Mouse (Mus musculus) forebrain, embryonic 15.5 days (tissue): ENCODE data around the gene Stard3nl. TPM values are rescaled to one million over a fixed set of nuclear protein-coding genes. Genes with fewer than 3 reads are reported as not detected.
"Not testable (repeated sequence)": the region's sequence is repeated elsewhere in the genome, so short reads cannot be mapped to it uniquely, and the experiment has no call there.

ENCODE experiments used
- ATAC-seq: fragments of 200-750 bp; cut with Nextera tagmentation; replicated peaks from 2 replicates; pipeline ENCODE4 v1.8.0; 2017; ENCODE audit warnings: mild to moderate bottlenecking, moderate TSS enrichment, moderate library complexity
- H3K27ac ChIP-seq: fragments of 300-500 bp; sonication (generic); replicated peaks from 2 replicates; pipeline ENCODE4 v1.5.1; 2015; ENCODE audit warnings: mild to moderate bottlenecking, inconsistent platforms
- H3K27me3 ChIP-seq: fragments of 300-500 bp; sonication (generic); 2 replicates; pipeline ENCODE4 v1.6.1; 2015; ENCODE audit warnings: inconsistent platforms
- H3K36me3 ChIP-seq: fragments of 300-500 bp; sonication (generic); 2 replicates; pipeline ENCODE4 v1.6.1; 2015; ENCODE audit warnings: mild to moderate bottlenecking, inconsistent platforms
- H3K4me1 ChIP-seq: fragments of 300-500 bp; sonication (generic); 2 replicates; pipeline ENCODE4 v1.6.1; 2015; ENCODE audit warnings: inconsistent platforms
- H3K4me2 ChIP-seq: fragments of 300-500 bp; sonication (generic); replicated peaks from 2 replicates; pipeline ENCODE4 v1.6.1; 2015; ENCODE audit warnings: mild to moderate bottlenecking, inconsistent platforms
- H3K4me3 ChIP-seq: fragments of 300-500 bp; sonication (generic); 2 replicates; pipeline ENCODE4 v1.5.1; 2015; ENCODE audit warnings: mild to moderate bottlenecking, inconsistent platforms
- H3K9ac ChIP-seq: fragments of 300-500 bp; sonication (generic); replicated peaks from 2 replicates; pipeline ENCODE4 v1.6.1; 2015; ENCODE audit warnings: mild to moderate bottlenecking, inconsistent platforms
- H3K9me3 ChIP-seq: fragments of 300-500 bp; sonication (generic); 2 replicates; pipeline ENCODE4 v1.6.1; 2016; ENCODE audit warnings: inconsistent platforms
- WGBS: fragments of 180-500 bp; shearing (Covaris S2); methylation state at CpG from one replicate; pipeline ENCODE4 v1.1.7; 2015; ENCODE audit warnings: mixed read lengths; 5-methylcytosine and 5-hydroxymethylcytosine counted together
- polyA plus RNA-seq: library from polyadenylated mRNA; unstranded; fragments of >200 nt; fragmentation: Nextera tagmentation; extraction: Ambion mirVana; gene quantifications from 2 replicates; pipeline ENCODE4 v1.2.1, GENCODE M21; 2015

The Stard3nl gene
- polyA plus RNA-seq, 1 experiment from 2014 or later: 183 TPM

GRCm38 (mm10) chr13:19372133-19372729 lies 23.4 kb downstream of the Stard3nl start:
- no peak for ATAC-seq
- Histone ChIP-seq H3K27ac (no peak overlapping the region), H3K4me3 (no peak overlapping the region), H3K27me3 (no peaks in the 10 kb centered on the region), H3K36me3 (peaks cover 52% of the 10 kb centered on the region), H3K4me2 (no peak overlapping the region), H3K9ac (no peak overlapping the region), H3K4me1 (no peaks in the 10 kb centered on the region), H3K9me3 (no peaks in the 10 kb centered on the region)
- 11% methylated on average over 8 of the region's 8 CpGs for WGBS

- H3K27me3 ChIP-seq: no peaks in the 10 kb centered on the region
- peaks cover 49% of the 10 kb centered on the region for H3K36me3 ChIP-seq
- no peaks in the 10 kb centered on the region for H3K4me1 ChIP-seq
- WGBS: 78% methylated on average over 6 of the region's 6 CpGs
- H3K4me2 ChIP-seq: no peak overlapping the region
- no peak overlapping the region for H3K9ac ChIP-seq
- H3K27ac ChIP-seq: no peak overlapping the region
- no peaks in the 10 kb centered on the region for H3K9me3 ChIP-seq
- H3K4me3 ChIP-seq: no peak overlapping the region
- no peak for ATAC-seq
Observed at GRCm38 (mm10) chr13:19368817-19369216, 26.8 kb downstream of the Stard3nl start.

DNA sequence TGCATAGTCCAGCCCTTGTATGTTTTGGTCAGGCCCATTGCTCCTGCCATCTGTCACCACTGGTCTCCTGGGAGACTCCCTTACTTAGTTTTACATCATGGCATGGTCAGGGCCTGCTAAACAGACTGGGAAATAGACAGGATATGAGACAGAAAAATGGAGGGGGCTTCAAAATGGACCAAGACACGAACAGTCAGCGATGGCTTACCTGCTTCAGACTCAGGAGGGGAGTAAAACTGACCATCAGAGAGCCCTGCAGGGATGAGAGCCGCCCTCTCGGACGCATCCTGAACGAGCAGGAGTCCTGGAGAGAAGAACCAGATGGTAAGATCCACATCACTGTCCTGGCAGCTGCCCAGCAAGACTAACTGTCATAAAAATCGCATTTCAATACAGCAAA lies 28.1 kb downstream of the Stard3nl start:
- ATAC-seq: no peak
- WGBS: 78% methylated on average over 7 of the region's 7 CpGs
- Histone ChIP-seq H3K27ac (no peak overlapping the region), H3K4me1 (no peaks in the 10 kb centered on the region), H3K27me3 (no peaks in the 10 kb centered on the region), H3K9ac (no peak overlapping the region), H3K9me3 (no peaks in the 10 kb centered on the region), H3K4me2 (no peak overlapping the region), H3K36me3 (peaks cover 44% of the 10 kb centered on the region), H3K4me3 (no peak overlapping the region)

- Histone ChIP-seq H3K4me2 (no peak overlapping the region), H3K9me3 (no peaks in the 10 kb centered on the region), H3K27ac (no peak overlapping the region), H3K9ac (no peak overlapping the region), H3K4me3 (no peak overlapping the region), H3K4me1 (no peaks in the 10 kb centered on the region), H3K27me3 (no peaks in the 10 kb centered on the region), H3K36me3 (peaks cover 38% of the 10 kb centered on the region)
- WGBS: 89% methylated on average over 2 of the region's 2 CpGs
- no peak for ATAC-seq
Observed at GRCm38 (mm10) chr13:19366866-19367265, 28.7 kb downstream of the Stard3nl start.

DNA sequence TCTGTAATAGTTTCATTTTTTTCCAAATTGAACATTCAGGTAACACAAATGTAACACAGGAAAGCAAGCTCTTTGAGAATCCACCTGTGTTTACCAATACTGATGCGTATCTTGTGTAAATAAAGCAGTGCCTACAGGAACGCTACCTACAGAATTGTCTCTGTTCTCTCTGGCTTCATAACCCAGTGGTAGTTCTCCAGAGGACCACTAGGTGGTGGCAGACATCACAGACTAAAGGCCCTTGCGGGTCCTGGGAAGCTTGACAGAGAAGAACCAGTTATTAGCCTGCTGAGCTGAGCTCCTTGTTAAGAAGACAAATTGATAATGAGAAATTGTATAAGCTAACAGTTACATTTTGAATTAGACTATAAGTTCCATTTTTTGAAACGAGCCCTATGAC lies 30.0 kb downstream of the Stard3nl start:
- WGBS: 29% methylated on average over 4 of the region's 4 CpGs
- ATAC-seq: peak; percentile 72
- Histone ChIP-seq H3K27me3 (no peaks in the 10 kb centered on the region), H3K9ac (no peak overlapping the region), H3K9me3 (no peaks in the 10 kb centered on the region), H3K4me2 (no peak overlapping the region), H3K4me3 (no peak overlapping the region), H3K27ac (no peak overlapping the region), H3K36me3 (peaks cover 28% of the 10 kb centered on the region), H3K4me1 (no peaks in the 10 kb centered on the region)

GRCm38 (mm10) chr13:19364245-19364772 lies 31.3 kb downstream of the Stard3nl start:
- WGBS: 84% methylated on average over 11 of the region's 11 CpGs
- no peaks in the 10 kb centered on the region for H3K27me3 ChIP-seq
- no peak overlapping the region for H3K4me3 ChIP-seq
- ATAC-seq: peak; percentile 46; the same call in 1 of the 2 replicates
- H3K4me1 ChIP-seq: no peaks in the 10 kb centered on the region
- H3K9me3 ChIP-seq: no peaks in the 10 kb centered on the region
- peaks cover 23% of the 10 kb centered on the region for H3K36me3 ChIP-seq
- no peak overlapping the region for H3K27ac ChIP-seq
- no peak overlapping the region for H3K9ac ChIP-seq
- no peak overlapping the region for H3K4me2 ChIP-seq

DNA sequence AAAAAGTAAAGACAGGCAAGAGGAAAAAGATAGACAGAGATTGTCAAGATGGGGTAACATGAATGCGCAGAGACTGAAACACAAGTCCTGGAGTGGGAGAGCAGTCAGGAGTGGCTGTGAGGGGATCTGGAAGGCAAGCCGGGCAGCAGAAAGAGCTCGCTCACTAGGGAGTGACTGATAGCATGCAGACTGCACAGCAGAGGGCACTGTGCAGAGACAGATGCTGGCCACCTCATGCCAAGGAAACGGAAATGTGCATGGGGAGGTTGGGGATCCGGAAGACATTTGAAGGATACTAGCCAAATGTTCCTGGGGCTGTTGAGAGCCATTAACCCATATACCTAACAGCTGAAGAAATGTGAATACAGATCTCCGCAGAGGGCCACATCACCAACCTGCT lies 33.2 kb downstream of the Stard3nl start:
- ATAC-seq: no peak
- Histone ChIP-seq H3K27ac (no peak overlapping the region), H3K4me1 (no peaks in the 10 kb centered on the region), H3K4me2 (no peak overlapping the region), H3K9me3 (no peaks in the 10 kb centered on the region), H3K4me3 (no peak overlapping the region), H3K27me3 (no peaks in the 10 kb centered on the region), H3K9ac (no peak overlapping the region), H3K36me3 (peaks cover 31% of the 10 kb centered on the region)
- 63% methylated on average over 6 of the region's 6 CpGs for WGBS

DNA sequence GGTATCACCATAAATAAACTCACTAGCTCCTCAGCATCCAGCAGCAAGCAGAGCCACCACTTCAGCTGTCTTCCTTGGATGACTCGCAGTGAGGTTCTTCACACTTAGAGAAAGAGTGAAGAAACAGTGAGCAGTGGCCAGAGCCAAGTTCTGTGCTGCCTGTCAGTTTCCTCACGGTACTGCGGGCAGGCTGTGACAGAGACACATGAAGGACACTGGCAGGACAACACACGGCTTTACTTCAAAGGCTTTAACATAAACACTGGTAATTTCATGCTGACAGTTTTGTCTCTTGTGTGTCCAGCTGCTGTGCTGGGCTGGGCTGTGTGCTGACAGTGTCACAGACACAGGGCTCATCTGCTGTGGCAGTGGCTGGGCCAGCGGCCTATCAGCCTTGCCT lies 37.6 kb downstream of the Stard3nl start:
- no peak overlapping the region for H3K4me3 ChIP-seq
- H3K4me2 ChIP-seq: no peak overlapping the region
- 87% methylated on average over 5 of the region's 5 CpGs for WGBS
- H3K9ac ChIP-seq: no peak overlapping the region
- H3K4me1 ChIP-seq: peaks cover 1% of the 10 kb centered on the region; the same call in 1 of the 2 replicates
- peaks cover 32% of the 10 kb centered on the region for H3K36me3 ChIP-seq
- no peak overlapping the region for H3K27ac ChIP-seq
- ATAC-seq: no peak
- no peaks in the 10 kb centered on the region for H3K27me3 ChIP-seq
- no peaks in the 10 kb centered on the region for H3K9me3 ChIP-seq

DNA sequence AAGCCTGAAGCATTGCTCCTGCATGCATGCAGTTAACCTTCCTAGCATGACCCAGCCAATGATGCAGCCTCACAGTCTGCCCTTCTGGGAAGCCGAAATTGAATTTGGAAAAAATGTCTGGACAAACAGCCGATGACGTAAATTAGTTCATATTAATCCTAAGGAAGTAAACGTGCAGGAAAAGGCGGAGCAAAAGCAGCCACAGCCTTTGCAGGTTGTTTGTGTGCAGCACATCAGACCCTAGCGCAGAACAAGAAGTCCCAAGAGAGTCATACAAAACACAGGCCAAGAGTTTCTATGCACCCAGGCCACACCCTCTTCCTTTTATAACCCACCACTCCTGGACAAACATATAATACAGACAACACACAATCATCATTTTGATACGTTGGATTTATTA lies 38.3 kb downstream of the Stard3nl start:
- Histone ChIP-seq H3K9me3 (no peaks in the 10 kb centered on the region), H3K27me3 (no peaks in the 10 kb centered on the region), H3K4me1 (peaks cover 3% of the 10 kb centered on the region; the same call in 1 of the 2 replicates), H3K9ac (no peak overlapping the region), H3K4me2 (no peak overlapping the region), H3K27ac (no peak overlapping the region), H3K4me3 (no peak overlapping the region), H3K36me3 (peaks cover 32% of the 10 kb centered on the region)
- ATAC-seq: no peak
- WGBS: 94% methylated on average over 7 of the region's 7 CpGs

DNA sequence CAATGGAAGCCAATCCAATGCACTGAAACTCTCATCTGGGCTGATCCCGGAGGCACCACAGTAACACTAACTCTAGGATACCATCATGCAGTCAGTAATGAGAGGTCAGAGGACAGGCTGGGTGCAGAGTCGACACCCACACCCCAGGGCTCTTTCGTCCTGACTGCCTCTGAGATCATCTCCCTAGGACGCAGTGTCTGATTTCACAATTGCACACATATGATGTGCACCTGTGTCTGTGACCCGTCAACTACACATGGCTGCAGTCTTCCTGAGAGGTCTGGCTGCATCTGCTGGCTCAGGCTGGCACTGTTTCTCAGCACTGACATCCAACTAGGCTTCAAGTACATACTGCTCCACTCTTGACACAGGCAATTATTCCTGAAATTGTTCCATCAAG lies 38.9 kb downstream of the Stard3nl start:
- Histone ChIP-seq H3K27me3 (no peaks in the 10 kb centered on the region), H3K9ac (no peak overlapping the region), H3K9me3 (no peaks in the 10 kb centered on the region), H3K4me1 (peaks cover 3% of the 10 kb centered on the region; the same call in 1 of the 2 replicates), H3K4me3 (no peak overlapping the region), H3K4me2 (no peak overlapping the region), H3K27ac (no peak overlapping the region), H3K36me3 (peaks cover 32% of the 10 kb centered on the region)
- 75% methylated on average over 5 of the region's 5 CpGs for WGBS
- peak; percentile 27; the same call in 1 of the 2 replicates for ATAC-seq

- no peak overlapping the region for H3K4me3 ChIP-seq
- H3K4me1 ChIP-seq: peaks cover 3% of the 10 kb centered on the region; the same call in 1 of the 2 replicates
- H3K27me3 ChIP-seq: no peaks in the 10 kb centered on the region
- 76% methylated on average over 7 of the region's 7 CpGs for WGBS
- H3K36me3 ChIP-seq: peaks cover 32% of the 10 kb centered on the region
- no peak overlapping the region for H3K4me2 ChIP-seq
- no peak overlapping the region for H3K27ac ChIP-seq
- ATAC-seq: no peak
- H3K9ac ChIP-seq: no peak overlapping the region
- H3K9me3 ChIP-seq: no peaks in the 10 kb centered on the region
Observed at GRCm38 (mm10) chr13:19356120-19356519, 39.5 kb downstream of the Stard3nl start.

DNA sequence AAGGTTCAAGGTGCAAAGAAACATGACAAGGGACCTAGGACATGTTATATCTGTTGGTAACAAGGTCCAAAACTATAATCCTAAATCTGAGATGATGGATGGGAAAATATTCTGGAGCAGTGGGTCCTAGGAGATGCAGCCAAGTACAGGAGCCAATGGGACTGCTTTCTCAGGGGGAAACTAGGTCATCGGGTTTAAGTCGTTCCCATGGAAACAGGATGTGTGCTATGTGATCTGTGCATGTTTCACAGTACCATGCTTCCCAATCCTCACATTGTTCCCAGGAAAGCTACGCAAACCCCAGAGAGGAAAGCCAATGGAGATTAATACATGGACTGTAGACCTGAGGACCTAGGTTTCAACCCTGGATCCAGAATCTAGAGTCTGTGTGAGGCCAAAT lies 42.8 kb downstream of the Stard3nl start:
- Histone ChIP-seq H3K27me3 (no peaks in the 10 kb centered on the region), H3K9ac (no peak overlapping the region), H3K4me1 (peaks cover 3% of the 10 kb centered on the region; the same call in 1 of the 2 replicates), H3K4me2 (no peak overlapping the region), H3K36me3 (peaks cover 11% of the 10 kb centered on the region; the same call in 1 of the 2 replicates), H3K4me3 (no peak overlapping the region), H3K27ac (no peak overlapping the region), H3K9me3 (no peaks in the 10 kb centered on the region)
- peak; percentile 70 for ATAC-seq
- WGBS: 76% methylated on average over 3 of the region's 3 CpGs

GRCm38 (mm10) chr13:19340356-19340755 lies 55.2 kb downstream of the Stard3nl start:
- not testable (repeated sequence) for H3K9me3 ChIP-seq, H3K27me3 ChIP-seq, H3K4me1 ChIP-seq, H3K4me3 ChIP-seq, ATAC-seq, H3K4me2 ChIP-seq, H3K9ac ChIP-seq, H3K36me3 ChIP-seq, H3K27ac ChIP-seq
- WGBS: 43% methylated on average over 1 of the region's 1 CpGs
